Mouse (Mus musculus) liver, postnatal 0 days (tissue): ENCODE results near the gene Zbtb1.
A peak's percentile ranks its signal among the peaks of the same experiment; 100 is the strongest.

Experiments
- CTCF ChIP-seq: sonication (generic); IDR thresholded peaks from 2 replicates; pipeline ENCODE4 v1.5.1; 2016; ENCODE audit warnings: antibody characterized with exemption, low read depth
- EP300 ChIP-seq: IDR thresholded peaks from 2 replicates; pipeline ENCODE4 v1.6.1; 2016; ENCODE audit warnings: antibody characterized with exemption, low read depth, mild to moderate bottlenecking

- peak; percentile 71 for TF ChIP-seq CTCF
- TF ChIP-seq EP300: no peak
Observed at GRCm38 (mm10) chr12:76345759-76346455, 24.2 kb upstream of the Zbtb1 start.
